Mouse (Mus musculus): ENCODE data around the gene Znrf4. TPM values are rescaled to one million over a fixed set of nuclear protein-coding genes. Genes with fewer than 3 reads are reported as not detected.

Znrf4 gene
- polyA plus RNA-seq, 1 experiment: not detected

DNA sequence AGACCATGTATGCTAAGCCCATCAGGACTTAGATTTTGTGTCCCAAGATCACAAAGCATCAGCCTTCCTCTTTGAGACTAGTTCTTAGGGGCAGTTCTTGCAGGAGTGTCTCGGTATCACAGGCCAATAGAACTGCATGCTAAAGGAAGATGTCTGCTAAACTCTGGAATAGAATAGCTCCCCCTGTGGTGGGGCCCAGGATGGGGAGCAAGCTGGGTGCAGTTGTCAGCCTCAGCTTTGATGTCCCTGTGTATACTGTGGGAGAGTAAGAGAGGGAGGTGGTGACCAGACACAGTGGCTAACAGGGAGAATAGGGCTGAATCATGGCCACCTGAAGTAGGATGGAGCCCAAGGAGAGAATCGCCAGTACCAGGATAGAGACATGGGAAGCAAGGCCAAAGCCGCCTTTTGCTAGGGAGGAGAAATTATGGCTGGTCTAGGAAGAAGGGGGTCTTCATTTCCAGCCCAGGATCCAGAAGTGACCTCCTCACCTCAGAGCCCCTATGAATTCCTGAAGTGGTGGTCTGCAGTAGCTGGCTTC is 31.5 kb upstream of the Znrf4 start:
- Histone ChIP-seq H3K4me3 (replicated peaks; ENCODE audit: control insufficient read depth, low read depth, low read length) (no peak overlapping the region), H3K4me1 (ENCODE audit: control insufficient read depth, insufficient read depth, low read length) (no peaks in the 10 kb centered on the region), H3K27ac (ENCODE audit: control insufficient read depth, insufficient read depth, low read depth, low read length, poor library complexity) (no peak overlapping the region)
- TF ChIP-seq POLR2A (IDR thresholded peaks at IDR 0.05; ENCODE audit: borderline replicate concordance, control insufficient read depth, low read depth, low read length): no peak
- TF ChIP-seq CTCF (IDR thresholded peaks at IDR 0.05; ENCODE audit: control insufficient read depth, insufficient read depth, low read length): no peak
- WGBS: 64% methylated on average over 3 of the region's 3 CpGs

DNA sequence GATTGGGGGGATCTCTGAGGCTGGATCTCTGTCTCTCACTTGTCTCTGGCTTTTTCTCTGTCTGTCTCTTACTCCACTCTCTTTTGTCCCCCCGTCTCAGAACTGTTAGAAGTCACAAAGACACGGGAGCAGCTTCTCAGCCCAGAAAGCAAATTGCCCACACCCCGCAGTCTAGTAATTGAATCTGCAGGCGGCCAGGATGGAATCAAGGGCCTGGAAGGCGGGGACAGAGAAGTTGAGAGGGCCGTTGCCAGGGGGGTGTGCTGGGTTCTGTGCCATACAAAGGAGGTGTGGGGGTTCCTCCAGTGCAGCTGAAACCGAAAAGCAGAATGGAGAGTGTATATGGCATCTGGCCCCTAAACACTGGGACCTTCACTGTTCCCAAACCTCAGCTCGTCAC is 30.5 kb upstream of the Znrf4 start:
- no peak overlapping the region; the same call in 1 of the 2 replicates for H3K27ac ChIP-seq (ENCODE audit: control insufficient read depth, insufficient read depth, low read depth, low read length, poor library complexity)
- TF ChIP-seq CTCF (IDR thresholded peaks at IDR 0.05; ENCODE audit: control insufficient read depth, insufficient read depth, low read length): no peak
- TF ChIP-seq POLR2A (IDR thresholded peaks at IDR 0.05; ENCODE audit: borderline replicate concordance, control insufficient read depth, low read depth, low read length): no peak
- 56% methylated on average over 8 of the region's 8 CpGs for WGBS
- no peaks in the 10 kb centered on the region for H3K4me1 ChIP-seq (ENCODE audit: control insufficient read depth, insufficient read depth, low read length)
- no peak overlapping the region for H3K4me3 ChIP-seq (replicated peaks; ENCODE audit: control insufficient read depth, low read depth, low read length)

DNA sequence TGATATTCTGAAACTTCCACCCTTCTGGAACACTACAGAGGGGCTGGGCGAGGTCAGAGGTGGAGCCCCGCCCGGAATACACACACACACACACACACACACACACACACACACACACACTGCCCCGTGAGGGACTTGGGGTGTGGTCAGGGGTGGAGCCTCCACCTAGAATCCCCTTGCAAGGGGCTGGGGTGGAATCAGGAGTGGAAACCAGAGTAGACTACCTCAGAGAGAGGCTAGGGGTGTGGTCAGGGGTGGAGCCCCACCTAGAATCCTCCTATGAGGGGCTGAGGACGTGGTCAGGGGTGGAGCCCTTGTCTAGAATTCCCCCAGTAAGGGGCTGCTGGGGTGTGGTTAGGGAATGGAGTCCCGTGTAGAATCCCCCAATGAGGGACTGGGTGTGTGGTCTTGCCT is 28.3 kb upstream of the Znrf4 start:
- H3K27ac ChIP-seq (ENCODE audit: control insufficient read depth, insufficient read depth, low read depth, low read length, poor library complexity): no peak overlapping the region
- 34% methylated on average over 6 of the region's 6 CpGs for WGBS
- no peak for TF ChIP-seq POLR2A (IDR thresholded peaks at IDR 0.05; ENCODE audit: borderline replicate concordance, control insufficient read depth, low read depth, low read length)
- no peak for TF ChIP-seq CTCF (IDR thresholded peaks at IDR 0.05; ENCODE audit: control insufficient read depth, insufficient read depth, low read length)

DNA sequence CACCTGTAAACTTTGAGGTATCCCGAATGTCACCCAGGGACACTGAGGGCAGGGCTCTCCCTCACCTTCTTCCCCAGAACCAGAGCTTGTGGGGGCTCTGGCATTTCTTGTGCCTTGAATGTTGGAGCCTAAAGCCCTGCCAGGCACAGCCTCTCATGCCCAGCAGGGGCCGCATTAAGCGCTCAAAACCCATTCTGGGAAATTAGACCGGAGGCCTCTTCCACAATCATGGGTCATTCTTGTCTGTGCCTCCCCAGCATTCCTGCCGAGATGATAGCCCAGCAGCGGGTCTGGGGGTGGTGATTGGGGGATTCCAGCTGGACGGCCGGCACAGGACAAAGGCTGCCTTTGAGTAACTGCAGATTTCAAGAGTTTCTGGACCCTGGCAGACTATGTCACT is 25.7 kb upstream of the Znrf4 start:
- Histone ChIP-seq H3K4me3 (replicated peaks; ENCODE audit: control insufficient read depth, low read depth, low read length) (no peak overlapping the region), H3K27ac (ENCODE audit: control insufficient read depth, insufficient read depth, low read depth, low read length, poor library complexity) (no peak overlapping the region), H3K4me1 (ENCODE audit: control insufficient read depth, insufficient read depth, low read length) (no peaks in the 10 kb centered on the region)
- no peak for TF ChIP-seq CTCF (IDR thresholded peaks at IDR 0.05; ENCODE audit: control insufficient read depth, insufficient read depth, low read length)
- TF ChIP-seq POLR2A (IDR thresholded peaks at IDR 0.05; ENCODE audit: borderline replicate concordance, control insufficient read depth, low read depth, low read length): no peak
- 59% methylated on average over 8 of the region's 8 CpGs for WGBS

More for the DNA sequence above, 28.3 kb upstream of the Znrf4 start:
- no peaks in the 10 kb centered on the region for H3K4me1 ChIP-seq (ENCODE audit: control insufficient read depth, insufficient read depth, low read length)
- H3K4me3 ChIP-seq (replicated peaks; ENCODE audit: control insufficient read depth, low read depth, low read length): no peak overlapping the region

DNA sequence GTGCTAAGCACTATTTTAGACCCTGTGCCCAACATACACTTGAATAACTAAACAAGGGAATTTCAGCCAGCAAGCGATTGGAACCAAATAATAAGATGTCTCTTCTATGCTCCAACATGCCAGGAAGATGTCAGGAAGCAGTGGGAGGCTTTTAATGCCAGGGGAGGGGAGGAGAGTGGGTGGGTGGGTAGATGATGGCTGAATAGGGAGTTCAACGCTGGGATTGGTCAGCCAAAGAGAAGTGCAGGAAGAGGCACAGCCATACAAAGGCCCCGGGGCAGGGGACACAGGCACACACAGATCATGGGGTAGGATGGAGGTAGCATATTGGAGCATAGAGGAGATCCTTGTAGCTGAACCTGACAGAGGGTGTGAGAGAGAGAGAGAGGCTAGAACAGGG is 24.6 kb upstream of the Znrf4 start:
- H3K4me1 ChIP-seq (ENCODE audit: control insufficient read depth, insufficient read depth, low read length): no peaks in the 10 kb centered on the region
- no peak for TF ChIP-seq CTCF (IDR thresholded peaks at IDR 0.05; ENCODE audit: control insufficient read depth, insufficient read depth, low read length)
- no peak overlapping the region for H3K27ac ChIP-seq (ENCODE audit: control insufficient read depth, insufficient read depth, low read depth, low read length, poor library complexity)
- H3K4me3 ChIP-seq (replicated peaks; ENCODE audit: control insufficient read depth, low read depth, low read length): no peak overlapping the region
- 71% methylated on average over 3 of the region's 3 CpGs for WGBS

DNA sequence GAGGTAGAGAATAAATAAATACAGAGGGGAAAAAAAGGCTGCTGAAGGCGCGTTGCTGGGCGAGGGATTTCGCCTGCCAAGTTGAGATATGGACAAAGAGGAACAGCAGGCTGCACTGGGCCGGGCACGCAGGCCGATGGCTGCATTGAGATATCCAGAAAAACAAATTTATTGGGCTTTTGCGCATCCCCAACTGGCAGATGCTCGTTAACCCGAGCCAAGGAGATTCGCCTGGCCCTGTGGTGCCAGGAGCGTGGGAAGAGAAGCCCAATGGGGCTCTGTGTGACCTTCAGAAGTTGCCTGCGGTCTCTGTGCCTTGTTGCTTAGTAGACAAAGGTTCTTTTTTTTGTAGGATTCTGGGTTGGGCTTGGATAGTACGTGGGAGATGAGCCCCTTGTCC is 24.0 kb upstream of the Znrf4 start:
- Histone ChIP-seq H3K4me1 (ENCODE audit: control insufficient read depth, insufficient read depth, low read length) (no peaks in the 10 kb centered on the region), H3K27ac (ENCODE audit: control insufficient read depth, insufficient read depth, low read depth, low read length, poor library complexity) (no peak overlapping the region), H3K4me3 (replicated peaks; ENCODE audit: control insufficient read depth, low read depth, low read length) (no peak overlapping the region)
- WGBS: 63% methylated on average over 14 of the region's 14 CpGs
- no peak for TF ChIP-seq POLR2A (IDR thresholded peaks at IDR 0.05; ENCODE audit: borderline replicate concordance, control insufficient read depth, low read depth, low read length)
- no peak for TF ChIP-seq CTCF (IDR thresholded peaks at IDR 0.05; ENCODE audit: control insufficient read depth, insufficient read depth, low read length)

DNA sequence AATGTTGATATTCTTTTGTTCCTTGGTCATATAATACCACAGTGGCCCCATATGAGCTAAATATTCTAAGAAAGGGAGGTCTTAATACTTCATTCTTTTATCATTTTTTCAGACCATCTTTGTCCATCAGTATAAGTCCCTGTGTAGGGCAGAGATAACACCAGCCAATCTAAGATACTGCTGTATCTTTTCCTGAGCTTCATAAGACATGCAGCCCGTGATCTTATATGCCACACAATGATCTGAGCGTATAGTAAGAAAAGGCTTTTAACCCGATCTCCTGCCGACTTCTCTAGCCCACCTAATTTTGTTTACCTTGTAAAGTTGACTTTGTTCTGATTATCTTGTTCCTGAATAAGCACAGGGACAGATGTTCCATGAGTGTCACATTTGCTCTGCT is 12.7 kb upstream of the Znrf4 start:
- no peak for TF ChIP-seq CTCF (IDR thresholded peaks at IDR 0.05; ENCODE audit: control insufficient read depth, insufficient read depth, low read length)
- no peak for TF ChIP-seq POLR2A (IDR thresholded peaks at IDR 0.05; ENCODE audit: borderline replicate concordance, control insufficient read depth, low read depth, low read length)
- no peak overlapping the region for H3K4me3 ChIP-seq (replicated peaks; ENCODE audit: control insufficient read depth, low read depth, low read length)
- H3K4me1 ChIP-seq (ENCODE audit: control insufficient read depth, insufficient read depth, low read length): no peaks in the 10 kb centered on the region
- H3K27ac ChIP-seq (ENCODE audit: control insufficient read depth, insufficient read depth, low read depth, low read length, poor library complexity): no peak overlapping the region
- 65% methylated on average over 4 of the region's 4 CpGs for WGBS

DNA sequence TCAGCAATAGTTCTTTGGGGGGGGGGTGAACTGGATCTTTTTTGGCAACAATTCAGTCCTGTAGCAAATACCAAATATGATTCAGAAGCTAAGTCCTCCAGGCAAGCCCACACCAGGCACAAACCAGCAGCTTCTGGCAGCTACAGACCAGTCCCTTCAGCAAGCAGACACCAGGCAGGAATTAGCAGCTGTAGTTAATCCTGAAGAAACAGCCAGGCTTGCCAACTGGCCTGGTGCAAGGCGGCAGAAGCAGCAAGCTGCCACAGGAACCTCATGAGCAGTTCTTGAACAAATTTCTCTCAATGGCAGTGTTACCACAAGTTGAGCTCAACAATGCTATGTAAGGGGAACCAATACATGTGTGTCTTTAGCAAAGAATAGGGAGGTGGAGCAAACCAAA is 10.5 kb upstream of the Znrf4 start:
- TF ChIP-seq CTCF (IDR thresholded peaks at IDR 0.05; ENCODE audit: control insufficient read depth, insufficient read depth, low read length): no peak
- no peak for TF ChIP-seq POLR2A (IDR thresholded peaks at IDR 0.05; ENCODE audit: borderline replicate concordance, control insufficient read depth, low read depth, low read length)
- 65% methylated on average over 1 of the region's 1 CpGs for WGBS
- Histone ChIP-seq H3K27ac (ENCODE audit: control insufficient read depth, insufficient read depth, low read depth, low read length, poor library complexity) (no peak overlapping the region), H3K4me1 (ENCODE audit: control insufficient read depth, insufficient read depth, low read length) (no peaks in the 10 kb centered on the region), H3K4me3 (replicated peaks; ENCODE audit: control insufficient read depth, low read depth, low read length) (no peak overlapping the region)
